Mouse (Mus musculus): ENCODE results near the gene Spg7. TPM values are rescaled to one million over a fixed set of nuclear protein-coding genes. Genes with fewer than 3 reads are reported as not detected.
"Not testable (repeated sequence)": the region's sequence is repeated elsewhere in the genome, so short reads cannot be mapped to it uniquely, and the experiment has no call there.

Spg7 gene
- total RNA-seq, 2 experiments from 2014 or later, result 61.0 to 63.2 TPM

DNA sequence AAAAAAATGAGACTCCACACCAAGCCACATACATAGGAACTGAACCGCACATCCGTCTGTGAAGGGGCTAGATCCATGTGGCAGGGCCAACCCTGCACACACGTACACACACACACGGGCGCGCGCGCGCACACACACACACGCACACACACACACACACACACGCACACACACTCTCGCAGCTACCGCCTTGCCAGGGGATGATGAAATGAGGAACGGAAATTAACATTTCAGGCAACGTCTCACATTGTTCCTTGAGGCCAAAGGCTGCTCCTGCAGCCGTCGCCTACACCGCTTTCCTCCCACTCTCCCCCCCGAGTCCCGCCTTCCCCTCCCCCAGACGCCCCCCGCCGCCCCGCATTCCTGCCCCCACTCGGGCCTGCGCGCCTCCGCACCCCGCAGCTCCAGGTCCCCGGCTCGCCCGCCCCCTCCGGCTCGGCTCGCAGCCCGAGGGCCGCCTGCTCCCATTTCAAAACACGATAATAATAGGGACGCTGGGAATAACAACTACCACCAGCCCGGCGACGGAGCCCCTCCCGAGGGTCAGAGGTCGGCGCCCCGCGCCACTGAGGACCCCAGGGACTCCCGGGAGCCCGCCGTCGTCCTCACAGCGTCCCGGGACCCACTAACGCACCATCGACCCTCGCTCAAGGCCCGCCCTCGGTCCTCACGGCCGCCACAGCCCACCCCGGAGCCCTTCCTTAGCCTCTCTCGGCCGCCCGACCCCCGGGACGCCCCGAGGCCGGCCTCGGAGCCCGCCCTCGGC lies 21.6 kb upstream of the Spg7 start:
- peak; percentile 34 to 56 for DNase-seq (ENCODE audit: low spot score in 2 of 2)

GRCm38 (mm10) chr8:123041774-123042105 lies 21.0 kb upstream of the Spg7 start:
- DNase-seq (ENCODE audit: low spot score in 2 of 2), result peak in 1 of 2 experiments; percentile 52

- DNase-seq (ENCODE audit: low spot score in 2 of 2), result peak; percentile 97 to 99
These were observed 20.4 kb upstream of the Spg7 start, which contains the start of gene Ankrd11 for GRCm38 (mm10) chr8:123042158-123042973. Gene Ankrd11, minus strand, starts transcription at chr8:123042277.

- no peak for DNase-seq (ENCODE audit: low spot score in 2 of 2)
These were observed 19.6 kb upstream of the Spg7 start for GRCm38 (mm10) chr8:123042974-123043625.

GRCm38 (mm10) chr8:123043941-123044340 lies 18.8 kb upstream of the Spg7 start:
- no peak for DNase-seq (ENCODE audit: low spot score in 2 of 2)

- not testable (repeated sequence) for DNase-seq (ENCODE audit: low spot score in 2 of 2)
These were observed 17.9 kb upstream of the Spg7 start for GRCm38 (mm10) chr8:123044743-123045425.

DNA sequence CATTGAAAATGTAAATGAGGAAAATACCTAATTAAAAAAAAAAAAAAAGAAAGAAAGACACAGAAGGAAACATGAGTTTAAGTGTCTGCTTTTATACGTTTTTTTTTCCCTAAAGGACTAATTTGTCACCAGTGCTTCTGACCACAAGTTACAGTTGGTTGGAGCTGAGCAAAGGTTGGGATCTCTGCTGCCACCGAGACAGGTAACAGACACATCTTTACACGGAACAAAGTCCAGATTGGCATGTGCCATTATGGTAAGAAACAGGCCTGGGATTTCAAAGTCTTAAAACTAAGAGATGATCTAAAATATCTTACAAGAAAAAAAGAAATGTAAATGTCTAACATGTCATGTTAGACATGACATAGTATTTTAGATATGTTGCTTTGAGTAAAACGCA lies 16.0 kb upstream of the Spg7 start:
- no peak for DNase-seq (ENCODE audit: low spot score in 2 of 2)

GRCm38 (mm10) chr8:123047827-123048226 lies 14.9 kb upstream of the Spg7 start:
- DNase-seq (ENCODE audit: low spot score in 2 of 2), result no peak

GRCm38 (mm10) chr8:123048402-123048801 lies 14.3 kb upstream of the Spg7 start:
- DNase-seq (ENCODE audit: low spot score in 2 of 2), result no peak

GRCm38 (mm10) chr8:123051458-123051857 lies 11.3 kb upstream of the Spg7 start:
- no peak for DNase-seq (ENCODE audit: low spot score in 2 of 2)

DNA sequence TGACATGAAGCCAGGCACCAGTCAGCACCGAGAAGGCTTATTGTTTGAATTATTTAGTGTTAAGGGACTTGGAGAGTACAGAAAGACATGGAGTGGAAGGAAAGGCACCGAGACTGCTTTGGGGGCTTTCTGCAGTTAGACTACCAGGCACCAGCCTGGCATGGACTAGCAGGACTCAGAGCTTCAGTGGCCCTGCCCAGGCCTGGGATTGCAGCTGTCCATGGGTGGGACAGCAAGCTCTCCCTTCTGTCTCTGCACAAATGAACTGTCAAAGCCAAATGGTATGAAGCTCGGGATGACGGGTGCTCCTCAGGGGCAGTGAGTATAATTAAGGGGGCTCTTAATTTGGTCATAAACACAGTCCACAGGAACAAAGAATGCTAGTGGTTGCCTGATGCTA lies 1.3 kb downstream of the Spg7 start:
- DNase-seq (ENCODE audit: low spot score in 2 of 2), result no peak

DNA sequence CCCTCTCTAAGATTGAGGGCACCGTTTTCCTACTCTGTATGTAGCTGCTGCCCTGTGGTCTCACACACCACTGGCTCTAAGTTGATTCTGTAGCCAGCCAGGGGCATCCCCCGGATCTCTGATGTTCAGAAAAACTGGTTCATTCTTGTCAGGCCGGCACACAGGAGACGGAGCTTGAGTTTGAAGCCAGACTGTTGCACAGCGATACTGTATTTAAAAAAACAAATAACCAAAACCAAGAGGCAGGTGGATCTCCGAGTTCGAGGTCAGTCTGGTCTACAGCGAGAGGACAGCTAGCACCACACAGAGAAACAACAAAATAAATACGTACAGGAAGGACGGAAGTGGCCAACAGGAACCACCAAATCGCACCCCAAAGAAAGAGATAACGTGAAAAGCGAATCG lies 2.1 kb downstream of the Spg7 start:
- no peak for DNase-seq (ENCODE audit: low spot score in 2 of 2)

DNA sequence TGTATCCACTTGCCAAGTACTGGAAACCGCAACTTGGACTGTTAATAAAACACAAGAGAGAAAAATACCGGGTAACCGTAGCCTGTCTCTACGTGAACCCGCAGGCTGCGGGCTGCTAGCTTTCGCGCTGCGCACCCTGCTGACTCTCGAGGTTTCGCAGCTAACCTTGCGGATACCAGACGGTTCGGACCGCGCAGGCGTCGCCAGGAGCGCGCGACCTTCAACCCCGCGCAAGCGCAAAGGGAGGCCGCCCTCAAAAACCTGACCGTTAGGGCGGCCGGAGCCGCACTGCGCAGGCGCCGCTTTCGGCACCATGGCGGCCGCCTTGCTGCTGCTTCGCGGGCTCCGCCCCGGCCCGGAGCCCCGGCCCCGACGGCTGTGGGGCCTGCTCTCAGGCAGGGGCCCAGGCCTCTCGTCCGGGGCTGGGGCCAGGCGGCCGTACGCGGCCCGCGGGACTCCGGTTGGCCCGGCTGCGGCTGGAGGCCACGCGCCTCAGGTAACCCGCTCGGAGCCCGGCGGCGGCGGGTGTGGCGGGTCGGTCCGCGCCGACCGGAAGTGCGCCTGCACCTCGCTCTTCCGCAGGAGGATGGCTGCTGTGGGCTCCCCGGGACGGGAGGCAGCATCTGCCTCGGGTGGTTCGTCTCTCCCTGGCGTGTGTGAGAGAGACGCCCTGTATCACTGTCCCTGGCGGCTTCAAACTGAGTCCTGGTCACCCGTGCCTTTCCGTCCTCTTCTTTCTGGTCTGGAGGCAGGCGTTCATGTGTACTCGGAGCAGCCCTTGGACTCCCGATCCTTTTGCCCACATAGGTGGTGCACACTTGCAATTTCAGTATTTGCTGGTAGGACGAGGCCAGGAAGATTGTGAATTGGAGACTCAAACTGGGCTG lies 2.7 kb downstream of the Spg7 start:
- peak; percentile 94 to 96 for DNase-seq (ENCODE audit: low spot score in 2 of 2)

DNA sequence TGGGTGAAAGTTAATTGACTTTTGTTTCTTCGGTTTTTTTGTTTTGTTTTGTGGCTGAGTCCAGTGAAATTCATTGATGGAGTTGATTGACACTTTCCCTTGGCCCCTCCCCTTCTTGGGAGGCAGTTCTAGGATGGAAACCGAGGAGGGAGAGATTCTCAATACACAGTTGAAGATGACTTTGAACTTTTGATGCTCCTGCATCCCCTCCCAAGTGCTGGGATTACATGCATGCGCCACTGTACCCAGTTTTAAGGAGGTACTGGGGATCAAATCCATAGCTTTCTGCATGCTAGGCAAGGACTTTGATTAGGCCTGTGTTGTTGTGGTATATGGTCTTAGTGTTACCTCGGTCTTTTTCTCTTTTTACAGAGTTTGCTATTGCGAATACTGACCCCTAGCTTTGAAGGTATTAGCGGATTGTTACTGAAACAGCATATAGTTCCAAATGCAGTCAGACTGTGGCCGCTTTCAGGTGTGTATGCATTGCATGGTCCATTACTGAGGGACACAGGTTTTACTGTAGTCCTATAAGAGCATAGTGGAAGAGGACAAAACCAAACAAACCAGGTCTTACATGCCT lies 3.5 kb downstream of the Spg7 start:
- no peak for DNase-seq (ENCODE audit: low spot score in 2 of 2)

GRCm38 (mm10) chr8:123071176-123071575 lies 8.4 kb downstream of the Spg7 start:
- DNase-seq (ENCODE audit: low spot score in 2 of 2), result no peak

DNA sequence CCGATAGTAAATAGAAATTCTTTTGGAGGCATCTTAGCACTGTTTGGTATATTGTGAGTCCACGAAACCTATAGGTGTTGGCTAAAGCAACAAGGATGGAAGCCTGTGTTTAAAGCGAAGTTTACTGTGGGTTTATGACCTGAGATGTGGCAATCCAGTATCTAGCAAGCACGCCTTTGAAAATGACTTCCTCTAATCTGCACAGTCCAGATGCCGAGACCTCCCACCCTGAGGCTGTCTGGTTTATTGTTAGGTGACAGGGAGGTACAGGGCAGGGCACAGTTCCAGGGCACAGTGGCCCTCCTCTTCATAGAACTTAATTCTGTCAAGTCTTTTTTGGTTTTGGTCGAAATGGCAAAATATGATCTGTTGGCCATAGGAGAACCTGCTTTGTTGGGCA lies 14.5 kb downstream of the Spg7 start:
- DNase-seq (ENCODE audit: low spot score in 2 of 2), result no peak

DNA sequence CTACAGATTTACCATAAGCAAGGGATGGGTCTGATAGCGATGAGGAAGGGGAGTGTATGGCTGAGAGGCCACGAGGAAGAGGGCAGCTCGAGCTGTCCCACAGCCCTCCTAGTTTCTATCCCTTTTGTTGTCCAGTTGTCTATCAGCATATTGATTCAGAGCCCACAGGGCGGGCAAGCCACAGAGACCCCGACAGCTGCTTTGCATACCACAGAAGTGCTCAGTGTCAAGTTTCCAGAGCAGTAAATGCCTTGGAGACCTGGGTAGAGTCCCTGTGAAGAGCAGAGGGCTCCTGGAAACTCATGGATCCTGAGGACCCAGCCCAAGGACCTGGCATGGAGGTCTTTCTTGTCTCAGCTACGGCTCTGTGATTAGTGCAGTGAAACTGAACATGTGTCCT lies 20.3 kb downstream of the Spg7 start:
- DNase-seq (ENCODE audit: low spot score in 2 of 2), result no peak

DNA sequence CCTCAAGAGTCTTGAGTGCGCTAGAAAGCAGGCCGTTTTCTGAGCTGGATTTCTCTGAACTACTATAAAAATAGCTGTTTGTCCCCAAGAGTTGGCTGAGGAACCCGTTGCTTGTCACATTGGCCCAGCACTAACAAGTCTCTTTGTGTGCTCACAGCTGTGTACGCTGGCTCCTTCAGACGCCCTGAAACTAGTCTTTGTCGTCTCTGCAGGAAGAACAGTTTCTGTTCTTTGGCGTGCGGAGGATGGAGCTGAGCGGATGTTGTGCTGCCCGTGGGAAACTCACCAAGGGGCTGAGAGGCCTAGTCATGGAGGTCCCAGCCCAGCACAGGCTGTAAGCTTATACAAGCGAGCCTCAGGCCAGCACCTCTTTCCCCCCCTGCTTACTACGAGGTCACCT lies 20.9 kb downstream of the Spg7 start:
- no peak for DNase-seq (ENCODE audit: low spot score in 2 of 2)

GRCm38 (mm10) chr8:123087289-123087688 lies 24.5 kb downstream of the Spg7 start:
- DNase-seq (ENCODE audit: low spot score in 2 of 2), result no peak

DNA sequence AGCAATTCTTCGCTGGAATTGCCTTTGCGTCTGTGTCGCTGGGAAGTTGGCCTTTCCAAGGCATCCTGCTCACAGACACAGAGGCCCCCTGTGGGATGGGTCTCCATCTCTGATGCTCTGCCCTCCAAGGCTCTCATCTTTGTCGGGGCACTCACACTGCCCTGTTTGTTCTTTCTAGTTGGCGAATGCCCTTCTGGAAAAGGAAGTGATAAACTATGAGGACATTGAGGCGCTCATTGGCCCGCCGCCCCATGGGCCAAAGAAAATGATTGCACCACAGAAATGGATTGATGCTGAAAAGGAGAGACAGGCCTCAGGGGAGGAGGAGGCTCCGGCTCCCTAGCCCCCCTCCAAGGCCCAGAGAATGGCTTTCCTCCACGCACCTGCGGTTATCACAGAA lies 34.5 kb downstream of the Spg7 start:
- DNase-seq (ENCODE audit: low spot score in 2 of 2), result no peak

Data from gastrocnemius, postnatal 4 days (tissue).